Mouse (Mus musculus): Measurements from ENCODE around the gene Gm7029.

DNA sequence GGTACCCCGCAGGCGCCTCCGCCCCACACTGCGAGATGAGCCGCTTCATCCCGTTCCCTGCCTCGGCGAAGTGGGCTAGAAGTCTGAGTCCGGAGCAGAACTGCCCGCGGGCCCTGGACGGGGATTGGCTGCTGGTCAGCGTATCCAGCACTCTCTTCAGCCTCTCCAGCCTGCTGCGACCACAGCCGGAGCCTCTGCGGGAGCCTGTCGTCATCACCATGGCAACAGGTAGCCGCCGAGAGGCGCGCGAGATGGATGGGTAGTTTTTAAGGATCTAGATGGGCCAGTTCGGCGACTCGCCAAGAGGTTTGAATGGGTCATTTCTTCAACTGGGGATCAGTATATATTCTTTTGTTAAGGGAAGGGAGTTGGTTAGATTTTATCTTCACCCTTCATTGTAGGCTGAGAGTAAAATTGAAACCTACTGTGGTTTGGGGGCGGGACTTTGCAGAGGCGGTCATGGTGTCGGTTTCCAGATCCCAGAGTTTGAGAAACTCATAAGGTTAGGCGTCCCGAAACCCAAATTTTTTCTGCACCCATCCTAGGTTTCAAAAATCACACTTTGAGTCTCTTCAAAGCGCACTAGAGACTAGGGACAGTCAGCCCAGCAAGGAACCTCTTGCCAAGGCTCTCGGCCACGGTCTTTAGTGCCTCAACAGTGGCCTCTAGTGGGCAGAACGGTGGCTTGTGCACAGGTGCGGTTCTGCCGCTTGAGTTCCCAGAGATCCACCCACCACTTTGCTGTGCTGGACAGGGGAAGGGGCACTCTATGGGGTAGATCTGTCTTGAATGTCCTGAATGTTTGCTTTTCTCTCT, 46.9 kb downstream of the Gm7029 start:
- TF ChIP-seq CTCF (conservative IDR thresholded peaks at IDR 0.05 in 1 of 2, IDR thresholded peaks at IDR 0.05 in 1 of 2; ENCODE audit: low read depth in 2 of 2, low read length in 2 of 2): peak; percentile 60 to 86
- no peak; the same call in 1 of the 2 replicates for TF ChIP-seq POLR2A (IDR thresholded peaks at IDR 0.05; ENCODE audit: low read depth, low read length)
- TF ChIP-seq RAD21 (IDR thresholded peaks at IDR 0.05; ENCODE audit: low read depth, low read length): peak; percentile 39
- peak; percentile 65 for TF ChIP-seq JUND (conservative IDR thresholded peaks at IDR 0.05; ENCODE audit: low read depth, low read length)
- TF ChIP-seq ETS1 (conservative IDR thresholded peaks at IDR 0.05; ENCODE audit: low read depth, low read length): peak; percentile 19; the same call in 1 of the 2 replicates
- TF ChIP-seq BHLHE40 (IDR thresholded peaks at IDR 0.05; ENCODE audit: low read depth, low read length): peak; percentile 43; the same call in 1 of the 2 replicates
- TF ChIP-seq CHD2 (IDR thresholded peaks at IDR 0.05; ENCODE audit: low read length): no peak
- TF ChIP-seq ZC3H11A (IDR thresholded peaks at IDR 0.05; ENCODE audit: low read depth, low read length): no peak
- TF ChIP-seq EP300 (IDR thresholded peaks at IDR 0.05; ENCODE audit: low read length): no peak; the same call in none of the 2 replicates
- no peak for TF ChIP-seq TBP (conservative IDR thresholded peaks at IDR 0.05; ENCODE audit: low read depth, low read length)
- peak; percentile 37; the same call in 1 of the 2 replicates for TF ChIP-seq MEF2A (IDR thresholded peaks at IDR 0.05; ENCODE audit: borderline replicate concordance, low read depth, low read length)
- TF ChIP-seq MAX (IDR thresholded peaks at IDR 0.05; ENCODE audit: low read length): peak; percentile 30; the same call in 1 of the 2 replicates
